Mouse (Mus musculus) hindbrain, embryonic 12.5 days (tissue): ENCODE results near the gene Zfp110. TPM values are rescaled to one million over a fixed set of nuclear protein-coding genes. Genes with fewer than 3 reads are reported as not detected.
A peak's percentile ranks its signal among the peaks of the same experiment; 100 is the strongest.
"Not testable (repeated sequence)": the region's sequence is repeated elsewhere in the genome, so short reads cannot be mapped to it uniquely, and the experiment has no call there.

ENCODE experiments used
- ATAC-seq: fragments of 200-750 bp; cut with Nextera tagmentation; 2 replicates; pipeline ENCODE4 v1.8.0; 2017; ENCODE audit warnings: moderate TSS enrichment; ENCODE audit not compliant: low FRiP score
- H3K27ac ChIP-seq: fragments of 300-500 bp; sonication (generic); 2 replicates; pipeline ENCODE4 v1.5.1; 2016; ENCODE audit warnings: mild to moderate bottlenecking
- H3K27me3 ChIP-seq: fragments of 300-500 bp; sonication (generic); 2 replicates; pipeline ENCODE4 v1.6.1; 2016; ENCODE audit warnings: mild to moderate bottlenecking
- H3K36me3 ChIP-seq: fragments of 300-500 bp; sonication (generic); 2 replicates; pipeline ENCODE4 v1.6.1; 2016; ENCODE audit warnings: mild to moderate bottlenecking
- H3K4me1 ChIP-seq: fragments of 300-500 bp; sonication (generic); 2 replicates; pipeline ENCODE4 v1.6.1; 2016
- H3K4me2 ChIP-seq: fragments of 300-500 bp; sonication (generic); replicated peaks from 2 replicates; pipeline ENCODE4 v1.6.1; 2016; ENCODE audit warnings: mild to moderate bottlenecking
- H3K4me3 ChIP-seq: fragments of 300-500 bp; sonication (generic); 2 replicates; pipeline ENCODE4 v1.5.1; 2016; ENCODE audit warnings: mild to moderate bottlenecking
- H3K9ac ChIP-seq: fragments of 300-500 bp; sonication (generic); 2 replicates; pipeline ENCODE4 v1.6.1; 2016; ENCODE audit warnings: mild to moderate bottlenecking, moderate library complexity
- H3K9me3 ChIP-seq: fragments of 300-500 bp; sonication (generic); replicated peaks from 2 replicates; pipeline ENCODE4 v1.6.1; 2016; ENCODE audit warnings: mild to moderate bottlenecking
- whole genome bisulfite sequencing: fragments of 180-500 bp; shearing (Covaris S2); methylation state at CpG from one replicate; pipeline ENCODE4 v1.1.7; 2016; 5-methylcytosine and 5-hydroxymethylcytosine counted together
- polyA plus RNA-seq: library from polyadenylated mRNA; unstranded; fragments of >200 nt; fragmentation: Nextera tagmentation; extraction: Ambion mirVana; gene quantifications from 2 replicates; pipeline ENCODE4 v1.2.1, GENCODE M21; 2016

Zfp110 gene
- polyA plus RNA-seq, 1 experiment from 2014 or later = 34.8 TPM

GRCm38 (mm10) chr7:12835779-12836178 is 1.2 kb downstream of the Zfp110 start:
- Histone ChIP-seq H3K9me3 (peaks cover 41% of the 10 kb centered on the region), H3K9ac (no peak overlapping the region)

DNA sequence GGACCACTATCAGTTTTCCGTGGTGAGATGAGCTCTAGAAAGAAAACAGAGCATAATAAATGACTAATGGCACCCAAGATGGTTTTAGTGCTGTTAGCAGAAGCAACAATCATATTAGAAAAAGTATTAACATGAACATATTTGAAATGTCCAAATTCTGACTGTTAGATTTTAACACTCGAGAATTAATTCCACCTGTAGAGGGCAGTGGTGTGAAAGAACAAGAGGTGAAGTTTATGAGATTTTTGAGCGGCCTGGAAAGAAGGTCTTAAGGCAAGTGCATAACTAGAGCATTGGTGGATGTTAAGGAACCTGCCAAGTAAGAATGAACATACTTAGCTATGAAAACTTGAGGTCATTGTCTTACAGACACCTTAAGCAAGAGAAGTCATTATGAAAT is 39.7 kb downstream of the Zfp110 start:
- no peaks in the 10 kb centered on the region for H3K36me3 ChIP-seq
- no peak overlapping the region for H3K4me2 ChIP-seq
- WGBS = 28% methylated on average over 3 of the region's 3 CpGs
- no peak overlapping the region for H3K9ac ChIP-seq
- H3K4me3 ChIP-seq = no peak overlapping the region
- no peaks in the 10 kb centered on the region for H3K4me1 ChIP-seq
- peaks cover 1% of the 10 kb centered on the region; the same call in 1 of the 2 replicates for H3K9me3 ChIP-seq
- H3K27me3 ChIP-seq = no peaks in the 10 kb centered on the region
- H3K27ac ChIP-seq = no peak overlapping the region
- ATAC-seq = no peak

More at GRCm38 (mm10) chr7:12835779-12836178, 1.2 kb downstream of the Zfp110 start:
- Histone ChIP-seq H3K27me3 (no peaks in the 10 kb centered on the region), H3K4me3 (peak overlapping the region; percentile 57), H3K36me3 (peaks cover 45% of the 10 kb centered on the region), H3K4me2 (peak overlapping the region; percentile 54; the same call in 1 of the 2 replicates), H3K4me1 (no peaks in the 10 kb centered on the region), H3K27ac (no peak overlapping the region)
- ATAC-seq = no peak
- 96% methylated on average over 4 of the region's 4 CpGs for WGBS

- Histone ChIP-seq H3K36me3 (peaks cover 9% of the 10 kb centered on the region), H3K9ac (no peak overlapping the region), H3K4me3 (peak overlapping the region; percentile 72; the same call in 1 of the 2 replicates), H3K4me2 (no peak overlapping the region), H3K27me3 (no peaks in the 10 kb centered on the region), H3K9me3 (no peaks in the 10 kb centered on the region), H3K27ac (no peak overlapping the region), H3K4me1 (peaks cover 14% of the 10 kb centered on the region)
- no peak for ATAC-seq
These were observed 45.5 kb downstream of the Zfp110 start for GRCm38 (mm10) chr7:12880036-12880435.

- 44% methylated on average over 8 of the region's 8 CpGs for WGBS
- ATAC-seq = peak; percentile 35
- not testable (repeated sequence) for H3K27ac ChIP-seq
These were observed 45.9 kb downstream of the Zfp110 start for GRCm38 (mm10) chr7:12880497-12880896.

GRCm38 (mm10) chr7:12880911-12881660 is 46.5 kb downstream of the Zfp110 start, which contains the start of gene Zfp128:
TSS of gene Zfp128 (plus strand) at chr7:12881177.
- Histone ChIP-seq H3K4me2 (peak within 1 kb of the TSS; percentile 72), H3K9me3 (no peaks in the 10 kb centered on the region), H3K9ac (peak within 1 kb of the TSS; percentile 78), H3K36me3 (peaks cover 20% of the 10 kb centered on the region), H3K4me1 (peaks cover 14% of the 10 kb centered on the region), H3K27me3 (no peaks in the 10 kb centered on the region), H3K4me3 (peak within 1 kb of the TSS; percentile 72), H3K27ac (no peak within 1 kb of the TSS)
- peak; percentile 99 for ATAC-seq
- under 1% methylated on average over 35 of the region's 35 CpGs for WGBS

More at GRCm38 (mm10) chr7:12880497-12880896, 45.9 kb downstream of the Zfp110 start:
- peaks cover 14% of the 10 kb centered on the region for H3K36me3 ChIP-seq
- H3K4me1 ChIP-seq = peaks cover 14% of the 10 kb centered on the region
- H3K27me3 ChIP-seq, H3K9me3 ChIP-seq: not testable (repeated sequence)
- peak overlapping the region; percentile 72 for H3K4me2 ChIP-seq
- H3K4me3 ChIP-seq = peak overlapping the region; percentile 72
- peak overlapping the region; percentile 47; the same call in 1 of the 2 replicates for H3K9ac ChIP-seq

DNA sequence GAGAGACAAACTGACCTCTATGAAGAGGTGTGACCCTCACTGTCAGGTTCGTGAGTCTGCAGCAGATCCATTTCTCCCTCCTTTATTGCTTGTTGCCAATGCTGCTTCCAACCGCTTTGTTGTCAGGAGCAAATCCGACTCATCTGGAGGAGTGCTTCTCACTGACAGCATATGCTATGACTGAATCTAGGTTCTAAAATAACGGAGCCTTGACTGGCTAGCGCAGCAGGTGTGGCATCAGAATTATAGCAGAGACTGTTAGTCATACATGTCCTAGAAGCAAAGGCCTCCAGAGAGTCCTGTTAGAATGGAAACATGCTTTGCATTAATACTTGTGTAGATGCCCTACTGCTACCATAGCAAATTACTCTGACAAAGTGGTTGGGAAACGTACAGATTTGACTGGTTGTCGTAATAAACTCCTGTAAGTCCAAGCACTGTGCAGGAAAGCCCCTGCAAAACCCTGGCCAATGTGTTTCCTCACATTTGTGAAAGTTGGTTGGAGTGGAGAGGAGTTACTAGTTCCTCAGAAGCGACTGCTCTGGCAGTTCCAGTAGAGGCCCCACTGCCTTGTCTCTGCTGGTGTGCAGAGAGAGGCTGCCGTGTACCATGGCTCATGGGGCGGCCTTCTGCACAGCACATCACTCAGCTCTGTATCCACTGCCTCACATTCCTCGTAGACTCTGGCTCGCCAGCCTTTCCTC is 52.2 kb downstream of the Zfp110 start:
- Histone ChIP-seq H3K4me1 (peaks cover 10% of the 10 kb centered on the region), H3K9ac (no peak overlapping the region), H3K9me3 (no peaks in the 10 kb centered on the region), H3K27ac (no peak overlapping the region), H3K36me3 (peaks cover 70% of the 10 kb centered on the region), H3K27me3 (no peaks in the 10 kb centered on the region), H3K4me3 (no peak overlapping the region), H3K4me2 (no peak overlapping the region)
- no peak for ATAC-seq
- WGBS = 93% methylated on average over 12 of the region's 12 CpGs

- no peak for ATAC-seq
- H3K4me1 ChIP-seq = peaks cover 1% of the 10 kb centered on the region; the same call in 1 of the 2 replicates
- H3K9me3 ChIP-seq = no peaks in the 10 kb centered on the region
- H3K36me3 ChIP-seq = peaks cover 75% of the 10 kb centered on the region
- H3K9ac ChIP-seq = no peak overlapping the region
- no peak overlapping the region for H3K4me3 ChIP-seq
- H3K4me2 ChIP-seq = no peak overlapping the region
- H3K27me3 ChIP-seq = no peaks in the 10 kb centered on the region
- H3K27ac ChIP-seq = no peak overlapping the region
- WGBS = 98% methylated on average over 5 of the region's 5 CpGs
These were observed 53.0 kb downstream of the Zfp110 start for GRCm38 (mm10) chr7:12887585-12887984.

DNA sequence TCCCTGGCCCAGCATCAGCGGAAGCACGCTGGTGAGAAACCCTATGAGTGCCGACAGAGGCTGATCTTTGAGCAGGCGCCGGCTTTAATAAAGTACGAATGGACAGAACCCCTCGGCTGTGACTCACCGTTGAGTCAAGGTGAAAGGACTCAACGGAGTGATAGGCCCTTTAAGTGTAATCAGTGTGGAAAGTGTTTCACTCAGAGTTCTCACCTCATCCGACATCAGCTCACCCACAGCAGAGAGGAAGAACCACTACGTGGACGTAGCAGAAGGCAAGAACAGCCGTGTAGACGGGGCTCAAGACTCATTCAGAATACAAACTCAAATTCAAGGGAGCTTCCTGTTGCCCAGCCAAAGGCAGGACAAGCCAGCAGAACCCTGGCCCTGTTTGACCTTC is 56.4 kb downstream of the Zfp110 start:
- Histone ChIP-seq H3K4me1 (no peaks in the 10 kb centered on the region), H3K36me3 (peaks cover 57% of the 10 kb centered on the region), H3K27ac (no peak overlapping the region), H3K9ac (no peak overlapping the region), H3K4me3 (no peak overlapping the region), H3K4me2 (no peak overlapping the region), H3K27me3 (no peaks in the 10 kb centered on the region), H3K9me3 (no peaks in the 10 kb centered on the region)
- 95% methylated on average over 14 of the region's 14 CpGs for WGBS
- ATAC-seq = no peak

DNA sequence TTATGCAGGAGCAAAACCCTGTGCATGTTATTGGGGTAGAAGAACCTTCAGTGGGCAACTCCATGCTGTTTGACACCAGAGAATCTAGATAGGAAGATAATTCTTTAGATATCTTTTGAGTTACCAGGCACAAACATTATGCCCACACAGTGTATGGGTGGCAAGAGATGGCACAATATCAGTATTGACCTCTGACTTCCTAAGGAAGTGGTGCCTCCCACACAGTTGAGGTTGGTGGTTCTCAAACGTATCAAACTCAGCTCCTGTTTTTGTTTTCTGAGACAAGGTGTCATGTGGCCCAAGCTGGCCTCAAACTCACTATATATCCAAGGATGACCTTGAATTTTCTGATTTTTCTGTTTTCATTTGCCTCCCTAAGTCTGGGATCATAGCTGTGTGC is 56.8 kb downstream of the Zfp110 start:
- H3K4me3 ChIP-seq = no peak overlapping the region
- H3K36me3 ChIP-seq = peaks cover 53% of the 10 kb centered on the region
- H3K4me2 ChIP-seq = no peak overlapping the region
- WGBS = 84% methylated on average over 1 of the region's 1 CpGs
- H3K27ac ChIP-seq = no peak overlapping the region
- H3K4me1 ChIP-seq = no peaks in the 10 kb centered on the region
- H3K9ac ChIP-seq = no peak overlapping the region
- H3K27me3 ChIP-seq = no peaks in the 10 kb centered on the region
- ATAC-seq = no peak
- H3K9me3 ChIP-seq = no peaks in the 10 kb centered on the region

- Histone ChIP-seq H3K27me3 (no peaks in the 10 kb centered on the region), H3K36me3 (peaks cover 3% of the 10 kb centered on the region; the same call in 1 of the 2 replicates), H3K9ac (peak within 1 kb of the TSS; percentile 61), H3K9me3 (no peaks in the 10 kb centered on the region), H3K4me2 (peak within 1 kb of the TSS; percentile 45), H3K4me3 (peak within 1 kb of the TSS; percentile 64), H3K4me1 (peaks cover 3% of the 10 kb centered on the region; the same call in 1 of the 2 replicates), H3K27ac (no peak within 1 kb of the TSS)
- peak; percentile 98 for ATAC-seq
- WGBS = 6% methylated on average over 36 of the region's 36 CpGs
These were observed 63.3 kb downstream of the Zfp110 start, which contains the start of gene Zscan22 for GRCm38 (mm10) chr7:12897655-12898410. TSS of gene Zscan22 (plus strand) at chr7:12897815.
